Mouse (Mus musculus) cerebellum, adult 9-11 months (tissue): ENCODE data around the gene Enoph1.

ENCODE experiments used
- DNase-seq: peaks from one replicate; pipeline ENCODE4 v3.0.0; 2022

The Enoph1 gene

GRCm38 (mm10) chr5:100039602-100040142 is at the start of gene Enoph1, which contains the start of gene Hnrnpdl:
Gene Enoph1, plus strand, starts transcription at chr5:100039985.
Gene Hnrnpdl, minus strand, starts transcription at chr5:100039664.
- peak; percentile 94 for DNase-seq

- DNase-seq: no peak
Observed at GRCm38 (mm10) chr5:99994166-99994565, 45.6 kb upstream of the Enoph1 start.

- no peak for DNase-seq
Observed at GRCm38 (mm10) chr5:99994680-99995079, 45.1 kb upstream of the Enoph1 start.

GRCm38 (mm10) chr5:100000048-100000447 is 39.7 kb upstream of the Enoph1 start:
- DNase-seq: no peak

GRCm38 (mm10) chr5:100000500-100000899 is 39.3 kb upstream of the Enoph1 start:
- no peak for DNase-seq

GRCm38 (mm10) chr5:100003895-100004294 is 35.9 kb upstream of the Enoph1 start:
- DNase-seq: no peak

- no peak for DNase-seq
Observed at GRCm38 (mm10) chr5:100005431-100005830, 34.4 kb upstream of the Enoph1 start.

GRCm38 (mm10) chr5:100005896-100006295 is 33.9 kb upstream of the Enoph1 start:
- DNase-seq: no peak

GRCm38 (mm10) chr5:100006324-100007039 is 33.3 kb upstream of the Enoph1 start:
- no peak for DNase-seq

GRCm38 (mm10) chr5:100007040-100007375 is 32.8 kb upstream of the Enoph1 start:
- no peak for DNase-seq

GRCm38 (mm10) chr5:100008485-100008884 is 31.3 kb upstream of the Enoph1 start:
- DNase-seq: no peak

GRCm38 (mm10) chr5:100012599-100012998 is 27.2 kb upstream of the Enoph1 start:
- DNase-seq: no peak

- DNase-seq: no peak
Observed at GRCm38 (mm10) chr5:100020089-100020488, 19.7 kb upstream of the Enoph1 start.

- DNase-seq: peak; percentile 54
Observed at GRCm38 (mm10) chr5:100024403-100024802, 15.4 kb upstream of the Enoph1 start.

- no peak for DNase-seq
Observed at GRCm38 (mm10) chr5:100024868-100025267, 14.9 kb upstream of the Enoph1 start.

GRCm38 (mm10) chr5:100030069-100030468 is 9.7 kb upstream of the Enoph1 start:
- DNase-seq: no peak

GRCm38 (mm10) chr5:100032107-100032506 is 7.7 kb upstream of the Enoph1 start:
- DNase-seq: no peak

GRCm38 (mm10) chr5:100032646-100033045 is 7.1 kb upstream of the Enoph1 start:
- no peak for DNase-seq

- DNase-seq: peak; percentile 17
Observed at GRCm38 (mm10) chr5:100035950-100036349, 3.8 kb upstream of the Enoph1 start.

- peak; percentile 43 for DNase-seq
Observed at GRCm38 (mm10) chr5:100036681-100037080, 3.1 kb upstream of the Enoph1 start.

GRCm38 (mm10) chr5:100037965-100038713 is 1.6 kb upstream of the Enoph1 start:
- DNase-seq: peak; percentile 89

GRCm38 (mm10) chr5:100038714-100039601 is 827 bp upstream of the Enoph1 start:
- DNase-seq: peak; percentile 96

GRCm38 (mm10) chr5:100040281-100040784 is 548 bp downstream of the Enoph1 start:
- DNase-seq: peak; percentile 72
